Mouse (Mus musculus) liver, embryonic 14 days (tissue): ENCODE measurements around the gene Olfr301. TPM values are rescaled to one million over a fixed set of nuclear protein-coding genes. Genes with fewer than 3 reads are reported as not detected.

Experiments used
- polyA plus RNA-seq: library from polyadenylated mRNA; depleted of rRNA; stranded (reverse); fragments of >200 nt; gene quantifications from 2 replicates; pipeline ENCODE4 v1.2.3, GENCODE M21; 2012; rRNA removed

The Olfr301 gene
- not detected in 2 replicates for polyA plus RNA-seq

DNA sequence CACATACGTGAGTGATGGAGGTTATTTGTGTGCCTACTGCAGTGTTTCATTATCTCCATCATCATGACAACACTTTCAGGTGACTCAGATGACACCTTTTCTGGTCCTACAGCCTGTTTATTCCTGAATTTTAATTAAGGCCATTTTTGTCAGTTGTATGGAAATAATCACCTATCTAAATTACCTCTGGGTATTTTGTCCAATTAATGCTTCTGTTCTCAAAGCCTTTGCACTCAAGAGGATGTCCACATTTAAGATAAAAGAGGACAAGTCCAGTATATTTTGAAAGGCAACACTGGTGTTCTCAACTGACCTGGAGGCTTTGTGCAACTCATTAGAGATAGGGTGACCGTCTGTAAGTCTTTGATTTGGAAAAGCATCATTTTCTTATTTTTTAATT is at the start of gene Olfr301:
Gene Olfr301 (plus strand): TSS at position 301 of the 400 bp plus-strand sequence.

DNA sequence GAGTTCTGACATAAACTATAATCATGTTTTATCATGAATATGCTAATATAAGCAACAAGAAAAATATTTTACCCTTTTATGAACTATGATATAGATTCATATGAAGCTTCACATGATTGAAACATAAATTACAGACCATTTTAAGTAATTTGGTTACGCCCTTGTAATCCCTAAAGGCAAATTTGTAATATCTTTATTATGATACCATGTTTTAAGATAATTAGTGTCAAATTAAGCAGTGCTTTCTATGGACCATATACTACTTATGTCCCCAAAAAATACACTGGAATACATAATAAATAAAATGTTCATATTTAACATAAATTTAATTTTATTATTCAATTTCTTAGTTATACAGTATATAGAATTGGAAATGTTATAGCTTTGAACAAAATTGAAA is 36.8 kb upstream of the Olfr301 start, which contains the start of gene Olfr305:
Gene Olfr305 (minus strand): TSS at position 101 of the 400 bp plus-strand sequence.

GRCm38 (mm10) chr7:86386558-86386957 is 17.1 kb upstream of the Olfr301 start, which contains the start of gene Olfr304:
Gene Olfr304 (minus strand): TSS chr7:86386658.

DNA sequence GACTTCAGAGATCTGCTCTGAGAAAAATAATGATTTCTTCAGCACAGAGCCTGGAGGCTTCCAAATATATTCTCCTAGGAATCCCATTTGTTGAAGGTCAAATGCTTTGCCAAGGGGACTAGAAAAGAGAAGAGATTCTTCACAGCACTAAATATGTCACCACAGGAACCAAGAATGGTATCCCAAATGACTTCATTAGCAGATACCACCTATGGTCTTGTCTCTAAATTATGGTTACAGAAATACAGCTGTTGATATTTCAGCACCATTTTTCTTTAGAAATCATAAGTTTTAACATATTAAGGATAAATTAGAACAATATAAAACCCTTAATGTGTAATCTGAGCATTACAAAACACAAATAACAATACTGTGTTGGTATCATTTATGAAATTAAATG is 6.0 kb upstream of the Olfr301 start, which contains the start of gene Olfr303:
Gene Olfr303 (minus strand): TSS at position 101 of the 400 bp plus-strand sequence.

DNA sequence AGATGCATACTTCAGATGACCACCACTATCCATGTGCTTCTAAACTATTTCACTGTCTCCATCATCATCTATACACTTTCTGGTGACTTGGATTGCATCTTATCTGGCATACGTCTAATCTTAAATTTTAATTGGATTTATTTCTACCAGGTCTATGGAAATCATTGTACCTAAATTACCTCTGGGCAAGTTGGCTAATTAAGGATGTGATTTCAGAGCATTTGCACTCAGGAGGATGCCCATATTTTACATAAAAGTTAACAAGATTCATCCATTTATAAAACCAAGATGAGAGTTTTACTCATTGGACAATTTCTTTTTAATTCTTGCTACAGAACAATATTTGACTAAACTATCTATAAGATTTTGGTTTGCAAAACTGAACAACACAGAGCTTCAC is 56.0 kb downstream of the Olfr301 start, which contains the start of gene Olfr299:
Gene Olfr299 (plus strand): TSS at position 301 of the 400 bp plus-strand sequence.

Other genes starting within 250 kb of the Olfr301 start
- gene Vmn2r75, start 232.1 kb upstream of the Olfr301 start, polyA plus RNA-seq, result not detected in 2 replicates
- gene Vmn2r76, start 157.5 kb upstream of the Olfr301 start, polyA plus RNA-seq, result not detected in 2 replicates
- gene Olfr310, start 126.7 kb upstream of the Olfr301 start, polyA plus RNA-seq, result not detected in 2 replicates
- gene Olfr309, start 90.1 kb upstream of the Olfr301 start, polyA plus RNA-seq, result not detected in 2 replicates
- not detected in 2 replicates for gene Olfr308, start 78.2 kb upstream of the Olfr301 start, polyA plus RNA-seq
- not detected in 2 replicates for gene Olfr307, start 66.3 kb upstream of the Olfr301 start, polyA plus RNA-seq
- gene Olfr305, start 36.9 kb upstream of the Olfr301 start, polyA plus RNA-seq, result not detected in 2 replicates
- gene Olfr304, start 17.2 kb upstream of the Olfr301 start, polyA plus RNA-seq, result not detected in 2 replicates
- not detected in 2 replicates for gene Olfr303, start 6.1 kb upstream of the Olfr301 start, polyA plus RNA-seq
- gene Olfr299, start 56.1 kb downstream of the Olfr301 start, polyA plus RNA-seq, result not detected in 2 replicates
- gene Olfr298, start 88.6 kb downstream of the Olfr301 start, polyA plus RNA-seq, result not detected in 2 replicates
- gene Olfr297, start 116.1 kb downstream of the Olfr301 start, polyA plus RNA-seq, result not detected in 2 replicates
- not detected in 2 replicates for gene Olfr295, start 180.0 kb downstream of the Olfr301 start, polyA plus RNA-seq
- gene Olfr294, start 212.8 kb downstream of the Olfr301 start, polyA plus RNA-seq, result not detected in 2 replicates
- not detected in 2 replicates for gene Olfr293, start 245.2 kb downstream of the Olfr301 start, polyA plus RNA-seq